Mouse (Mus musculus) bone marrow macrophage, adult 2 months (primary cell): ENCODE measurements around the gene Esrrg. TPM values are rescaled to one million over a fixed set of nuclear protein-coding genes. Genes with fewer than 3 reads are reported as not detected.

Source experiments
- H3K27ac ChIP-seq: 2 replicates; pipeline ENCODE4 v1.5.1; 2012; ENCODE audit warnings: low read depth, low read length; ENCODE audit not compliant: insufficient read depth
- H3K4me1 ChIP-seq: 2 replicates; pipeline ENCODE4 v1.6.1; 2012; ENCODE audit warnings: low read length; ENCODE audit not compliant: control insufficient read depth, insufficient read depth
- H3K4me3 ChIP-seq: 2 replicates; pipeline ENCODE4 v1.5.1; 2012; ENCODE audit warnings: mild to moderate bottlenecking, low read length, moderate library complexity; ENCODE audit not compliant: insufficient read depth
- CTCF ChIP-seq: IDR thresholded peaks from 2 replicates; pipeline ENCODE4 v1.5.1; 2012; ENCODE audit warnings: low read depth, mild to moderate bottlenecking, low read length, moderate library complexity
- POLR2A ChIP-seq: IDR thresholded peaks from 2 replicates; pipeline ENCODE4 v1.6.1; 2012; ENCODE audit warnings: mild to moderate bottlenecking, low read depth, low read length, borderline replicate concordance
- polyA plus RNA-seq: library from polyadenylated mRNA; stranded (reverse); fragments of >200 nt; gene quantifications from 2 replicates; pipeline ENCODE4 v1.2.4, GENCODE M21; 2012; ENCODE audit not compliant: missing spikeins, insufficient read depth, insufficient read length

Esrrg gene
- polyA plus RNA-seq, 1 experiment, result not detected

DNA sequence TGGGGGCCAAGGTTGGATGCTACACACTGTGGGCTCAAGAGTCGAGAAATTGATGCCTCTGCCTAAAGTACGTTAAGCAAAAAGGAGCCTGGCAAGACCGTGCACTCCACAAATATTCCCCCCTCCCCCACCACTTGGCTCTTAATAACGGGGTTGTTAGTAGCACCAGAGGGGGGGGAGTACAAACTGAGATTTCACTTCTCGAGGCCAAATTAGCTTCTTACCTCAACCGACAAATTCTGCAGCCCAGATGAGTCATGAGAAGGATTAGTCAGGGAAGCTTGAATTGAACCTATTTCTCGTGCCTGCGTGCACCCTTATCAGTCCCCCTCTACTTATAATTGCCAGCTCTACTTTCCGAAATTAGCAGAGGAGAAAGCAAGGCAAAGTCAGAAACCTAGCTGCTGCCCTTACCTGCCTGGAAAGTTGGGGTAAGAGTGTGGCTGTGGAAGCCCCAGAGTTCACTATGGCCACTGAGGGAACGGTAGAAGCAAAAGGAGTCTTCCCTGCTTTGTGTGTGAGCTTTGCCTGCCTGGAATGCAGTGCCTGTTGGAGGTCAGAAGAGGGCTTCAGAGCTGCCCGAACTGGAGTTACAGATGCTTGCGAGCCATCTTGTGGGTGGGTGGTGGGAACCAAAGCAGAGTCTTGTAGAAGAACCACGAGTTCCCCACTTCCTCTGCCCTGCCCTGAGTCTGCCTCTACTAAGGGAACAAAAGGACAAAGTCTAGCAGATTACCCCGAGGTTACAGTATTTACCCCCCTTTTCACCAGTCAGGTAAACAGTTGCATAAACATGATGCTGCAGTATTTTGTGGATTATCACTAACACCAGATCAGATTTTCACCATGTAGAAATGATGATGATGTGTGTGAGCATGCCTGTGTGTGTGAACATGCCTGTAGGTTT is 409.6 kb downstream of the Esrrg start:
- TF ChIP-seq POLR2A, result no peak
- no peak for TF ChIP-seq CTCF
- H3K27ac ChIP-seq, result no peak overlapping the region
- no peak overlapping the region for H3K4me3 ChIP-seq
- no peaks in the 10 kb centered on the region for H3K4me1 ChIP-seq

GRCm38 (mm10) chr1:188029205-188029604 is 420.6 kb downstream of the Esrrg start:
- TF ChIP-seq CTCF (no peak), POLR2A (no peak)
- Histone ChIP-seq H3K4me3 (no peak overlapping the region), H3K27ac (no peak overlapping the region), H3K4me1 (no peaks in the 10 kb centered on the region)

GRCm38 (mm10) chr1:188030116-188030515 is 421.5 kb downstream of the Esrrg start:
- Histone ChIP-seq H3K27ac (no peak overlapping the region), H3K4me1 (no peaks in the 10 kb centered on the region), H3K4me3 (no peak overlapping the region)
- TF ChIP-seq CTCF (no peak), POLR2A (no peak)

GRCm38 (mm10) chr1:188031276-188031675 is 422.7 kb downstream of the Esrrg start:
- no peak for TF ChIP-seq POLR2A
- no peak for TF ChIP-seq CTCF
- Histone ChIP-seq H3K4me3 (no peak overlapping the region), H3K27ac (no peak overlapping the region), H3K4me1 (no peaks in the 10 kb centered on the region)

DNA sequence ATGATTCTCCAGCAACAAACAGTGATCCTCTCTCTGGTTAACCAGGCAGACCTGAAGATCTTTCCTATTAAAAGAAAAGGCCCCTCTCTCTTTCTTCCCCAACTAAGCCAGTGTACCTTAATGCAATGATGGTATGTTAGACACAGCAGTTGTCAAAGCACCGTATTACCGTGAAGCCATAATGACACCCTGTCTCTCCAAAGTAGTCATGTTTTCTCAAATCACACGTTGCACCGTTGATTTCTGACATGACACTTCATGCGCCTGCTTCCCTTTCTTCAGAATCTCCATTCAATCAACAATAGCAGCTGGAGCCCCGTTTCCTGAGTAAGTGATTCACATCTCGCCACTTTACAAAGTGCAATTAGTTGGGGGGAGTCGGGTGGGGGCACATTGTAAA is 427.4 kb downstream of the Esrrg start:
- Histone ChIP-seq H3K4me1 (no peaks in the 10 kb centered on the region), H3K27ac (no peak overlapping the region), H3K4me3 (no peak overlapping the region)
- TF ChIP-seq CTCF (no peak), POLR2A (no peak)

DNA sequence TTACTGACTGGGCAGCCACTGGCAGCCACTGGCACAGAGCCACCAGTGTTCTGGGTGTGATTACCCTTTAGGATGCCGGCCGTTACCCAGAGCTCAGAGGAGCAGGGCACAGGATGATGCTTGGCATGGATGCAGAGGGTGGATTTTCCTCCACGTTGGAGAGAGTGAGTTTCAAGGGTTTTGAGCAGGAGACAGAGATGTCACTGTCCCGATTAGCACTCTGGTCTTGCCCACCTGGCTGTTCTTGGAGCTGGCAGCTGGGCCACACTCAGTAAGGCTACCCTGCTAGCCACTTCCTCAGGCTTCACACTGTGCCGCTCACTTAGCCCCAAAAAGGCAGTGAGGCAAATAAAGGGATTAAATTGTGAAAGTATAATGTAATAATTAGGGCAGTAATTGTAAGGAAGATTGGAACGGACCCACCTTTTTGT is 438.1 kb downstream of the Esrrg start:
- no peak overlapping the region for H3K4me3 ChIP-seq
- H3K4me1 ChIP-seq, result no peaks in the 10 kb centered on the region
- no peak overlapping the region for H3K27ac ChIP-seq
- no peak for TF ChIP-seq CTCF
- no peak for TF ChIP-seq POLR2A

DNA sequence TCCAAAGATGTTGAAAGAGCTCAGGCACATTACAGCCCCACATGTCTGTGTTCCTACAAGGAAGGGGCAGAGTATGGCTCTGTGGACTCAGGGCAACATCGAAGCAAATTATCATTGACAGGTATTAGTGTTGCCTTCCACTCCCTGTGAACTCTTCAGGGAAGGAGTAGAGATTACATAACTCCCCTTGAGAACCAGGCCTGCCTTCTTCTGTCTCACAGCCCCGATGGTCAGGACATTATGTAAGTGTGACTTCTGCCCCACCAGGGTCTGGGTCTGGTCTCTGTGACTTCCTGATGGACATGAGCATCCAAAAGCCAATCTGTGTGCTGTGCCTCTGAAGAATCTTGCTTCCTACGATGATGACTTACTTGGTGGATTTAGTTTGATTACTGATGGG is 438.6 kb downstream of the Esrrg start:
- Histone ChIP-seq H3K4me3 (no peak overlapping the region), H3K27ac (no peak overlapping the region), H3K4me1 (no peaks in the 10 kb centered on the region)
- TF ChIP-seq CTCF (no peak), POLR2A (no peak)

DNA sequence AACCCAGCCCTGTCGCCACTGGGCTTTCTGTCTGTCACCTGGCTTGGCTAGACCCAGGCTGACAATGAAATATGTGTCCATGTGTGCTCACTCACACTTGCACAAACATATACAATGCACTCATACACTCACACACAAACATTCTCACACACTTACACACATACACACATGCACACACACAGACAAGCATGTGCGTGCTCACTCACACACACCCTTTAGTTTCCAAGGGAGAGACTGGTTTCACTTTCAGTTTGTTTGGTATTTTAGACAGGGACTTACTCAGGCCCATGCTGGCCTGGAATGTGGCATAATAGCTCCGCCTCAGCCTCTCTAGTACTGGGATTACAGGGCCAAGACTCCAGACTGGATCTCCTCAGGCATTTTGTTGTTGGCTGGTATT is 447.3 kb downstream of the Esrrg start:
- H3K4me3 ChIP-seq, result no peak overlapping the region
- H3K27ac ChIP-seq, result no peak overlapping the region
- TF ChIP-seq CTCF (no peak), POLR2A (no peak)
- H3K4me1 ChIP-seq, result no peaks in the 10 kb centered on the region

GRCm38 (mm10) chr1:188057892-188058291 is 449.3 kb downstream of the Esrrg start:
- no peak overlapping the region for H3K27ac ChIP-seq
- TF ChIP-seq CTCF, result no peak
- TF ChIP-seq POLR2A, result no peak
- H3K4me3 ChIP-seq, result no peak overlapping the region
- no peaks in the 10 kb centered on the region for H3K4me1 ChIP-seq

GRCm38 (mm10) chr1:188059006-188059405 is 450.4 kb downstream of the Esrrg start:
- no peaks in the 10 kb centered on the region for H3K4me1 ChIP-seq
- TF ChIP-seq POLR2A, result no peak
- no peak for TF ChIP-seq CTCF
- no peak overlapping the region for H3K4me3 ChIP-seq
- no peak overlapping the region for H3K27ac ChIP-seq
